Mouse (Mus musculus): ENCODE measurements around the gene Erfe. TPM values are rescaled to one million over a fixed set of nuclear protein-coding genes. Genes with fewer than 3 reads are reported as not detected.

Erfe gene
- polyA plus RNA-seq (2014; fragmentation: Nextera tagmentation; extraction: Ambion mirVana): 0.91 and 2.0 TPM in 2 replicates

GRCm38 (mm10) chr1:91366215-91367108 lies at the start of gene Erfe:
Gene Erfe, plus strand, starts transcription at chr1:91366430.
- H3K9me3 ChIP-seq (ENCODE audit: control insufficient read depth, low read length): no peaks in the 10 kb centered on the region; the same call in 1 of the 2 replicates
- peaks cover 3% of the 10 kb centered on the region; the same call in 1 of the 2 replicates for H3K4me1 ChIP-seq (replicated peaks; ENCODE audit: control insufficient read depth, insufficient read depth, low read length)
- H3K27ac ChIP-seq (ENCODE audit: low read depth, low read length): no peak within 1 kb of the TSS
- peak within 1 kb of the TSS; percentile 42 for H3K4me3 ChIP-seq (ENCODE audit: low read depth, low read length)
- peak; percentile 88 for DNase-seq (ENCODE audit: low spot score)
- no peaks in the 10 kb centered on the region; the same call in 1 of the 2 replicates for H3K36me3 ChIP-seq (ENCODE audit: control insufficient read depth, insufficient read depth, low read length)
- H3K27me3 ChIP-seq (ENCODE audit: control insufficient read depth, insufficient read depth, low read length): peaks cover 9% of the 10 kb centered on the region
- WGBS: under 1% methylated on average over 58 of the region's 68 CpGs
- peak within 1 kb of the TSS; percentile 76 for H3K4me2 ChIP-seq (ENCODE audit: low read depth, low read length, severe bottlenecking)
- peak within 1 kb of the TSS; percentile 61 for H3K9ac ChIP-seq (ENCODE audit: low read length)
- ATAC-seq (replicated peaks; ENCODE audit: low FRiP score): peak; percentile 60

- Histone ChIP-seq H3K4me1 (replicated peaks; ENCODE audit: control insufficient read depth, insufficient read depth, low read length) (peaks cover 5% of the 10 kb centered on the region; the same call in 1 of the 2 replicates), H3K27ac (ENCODE audit: low read depth, low read length) (no peak overlapping the region), H3K4me2 (ENCODE audit: low read depth, low read length, severe bottlenecking) (no peak overlapping the region), H3K36me3 (ENCODE audit: control insufficient read depth, insufficient read depth, low read length) (no peaks in the 10 kb centered on the region), H3K27me3 (ENCODE audit: control insufficient read depth, insufficient read depth, low read length) (no peaks in the 10 kb centered on the region), H3K4me3 (ENCODE audit: low read depth, low read length) (no peak overlapping the region), H3K9me3 (ENCODE audit: control insufficient read depth, low read length) (no peaks in the 10 kb centered on the region), H3K9ac (ENCODE audit: low read length) (no peak overlapping the region)
- 91% methylated on average over 6 of the region's 6 CpGs for WGBS
- no peak for DNase-seq (ENCODE audit: low spot score)
- ATAC-seq (replicated peaks; ENCODE audit: low FRiP score): no peak
Observed at GRCm38 (mm10) chr1:91317656-91318055, 48.6 kb upstream of the Erfe start.

DNA sequence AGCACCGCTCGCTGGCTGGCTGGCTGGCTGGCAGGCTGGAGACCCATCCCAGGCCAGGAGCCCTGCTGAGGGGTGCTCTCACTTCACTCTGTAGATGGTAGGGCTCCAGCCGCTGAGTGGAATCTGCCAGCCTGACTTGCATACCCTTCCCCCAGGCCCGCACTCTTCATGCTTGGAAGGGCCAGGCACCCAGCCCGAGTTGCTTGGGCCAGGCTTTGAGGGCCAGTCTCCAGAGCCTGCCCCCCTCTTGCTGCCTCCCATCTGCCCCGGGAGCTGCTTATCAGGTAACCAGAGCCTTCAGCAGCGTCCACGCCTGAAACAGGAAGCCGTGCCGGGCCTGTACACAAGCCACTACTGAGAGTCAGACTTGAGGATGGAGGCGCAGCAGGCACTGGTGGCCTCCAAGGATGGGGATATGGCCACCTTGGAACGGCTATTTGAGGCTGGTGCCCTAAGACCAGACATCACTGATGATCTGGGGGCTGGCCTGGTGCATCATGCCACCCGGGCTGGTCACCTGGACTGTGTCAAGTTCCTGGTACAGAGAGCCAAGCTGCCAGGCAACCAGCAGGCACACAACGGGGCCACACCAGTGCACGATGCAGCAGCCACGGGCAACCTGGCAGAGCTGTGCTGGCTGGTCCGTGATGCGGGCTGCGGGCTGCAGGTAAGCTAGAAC lies 44.3 kb upstream of the Erfe start, which contains the start of gene Espnl:
Gene Espnl (plus strand): TSS at position 316 of the 679 bp plus-strand sequence.
- WGBS: 83% methylated on average over 19 of the region's 19 CpGs
- Histone ChIP-seq H3K27me3 (ENCODE audit: control insufficient read depth, insufficient read depth, low read length) (no peaks in the 10 kb centered on the region), H3K4me3 (ENCODE audit: low read depth, low read length) (no peak within 1 kb of the TSS), H3K9ac (ENCODE audit: low read length) (no peak within 1 kb of the TSS), H3K27ac (ENCODE audit: low read depth, low read length) (no peak within 1 kb of the TSS), H3K4me1 (replicated peaks; ENCODE audit: control insufficient read depth, insufficient read depth, low read length) (no peaks in the 10 kb centered on the region), H3K36me3 (ENCODE audit: control insufficient read depth, insufficient read depth, low read length) (no peaks in the 10 kb centered on the region), H3K9me3 (ENCODE audit: control insufficient read depth, low read length) (no peaks in the 10 kb centered on the region), H3K4me2 (ENCODE audit: low read depth, low read length, severe bottlenecking) (no peak within 1 kb of the TSS)
- no peak for ATAC-seq (replicated peaks; ENCODE audit: low FRiP score)
- no peak for DNase-seq (ENCODE audit: low spot score)

DNA sequence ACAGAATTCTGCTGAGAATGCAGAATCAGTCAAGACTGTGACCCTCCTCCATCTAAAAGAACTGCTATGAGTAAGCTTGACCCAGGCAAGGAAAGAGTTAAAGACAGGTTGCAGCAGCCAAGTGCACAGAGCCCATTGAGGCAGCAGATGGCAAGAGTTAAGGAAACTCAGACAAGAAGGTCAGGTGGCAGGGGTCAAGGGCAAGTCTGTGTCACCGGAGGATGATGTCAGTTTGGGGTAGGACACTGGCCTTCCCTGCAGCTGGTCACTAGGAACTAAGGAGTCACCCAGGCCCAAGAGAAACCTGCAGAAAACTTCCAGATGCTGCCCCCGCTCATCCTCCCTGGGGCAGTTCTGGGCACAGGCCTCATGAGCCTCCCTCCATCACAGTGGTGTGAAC lies 41.6 kb upstream of the Erfe start:
- H3K27ac ChIP-seq (ENCODE audit: low read depth, low read length): no peak overlapping the region
- WGBS: 79% methylated on average over 2 of the region's 2 CpGs
- H3K9ac ChIP-seq (ENCODE audit: low read length): no peak overlapping the region
- H3K4me3 ChIP-seq (ENCODE audit: low read depth, low read length): no peak overlapping the region
- no peaks in the 10 kb centered on the region for H3K36me3 ChIP-seq (ENCODE audit: control insufficient read depth, insufficient read depth, low read length)
- DNase-seq (ENCODE audit: low spot score) (no peak), ATAC-seq (replicated peaks; ENCODE audit: low FRiP score) (no peak)
- H3K4me1 ChIP-seq (replicated peaks; ENCODE audit: control insufficient read depth, insufficient read depth, low read length): no peaks in the 10 kb centered on the region
- H3K4me2 ChIP-seq (ENCODE audit: low read depth, low read length, severe bottlenecking): no peak overlapping the region
- no peaks in the 10 kb centered on the region for H3K9me3 ChIP-seq (ENCODE audit: control insufficient read depth, low read length)
- H3K27me3 ChIP-seq (ENCODE audit: control insufficient read depth, insufficient read depth, low read length): no peaks in the 10 kb centered on the region

DNA sequence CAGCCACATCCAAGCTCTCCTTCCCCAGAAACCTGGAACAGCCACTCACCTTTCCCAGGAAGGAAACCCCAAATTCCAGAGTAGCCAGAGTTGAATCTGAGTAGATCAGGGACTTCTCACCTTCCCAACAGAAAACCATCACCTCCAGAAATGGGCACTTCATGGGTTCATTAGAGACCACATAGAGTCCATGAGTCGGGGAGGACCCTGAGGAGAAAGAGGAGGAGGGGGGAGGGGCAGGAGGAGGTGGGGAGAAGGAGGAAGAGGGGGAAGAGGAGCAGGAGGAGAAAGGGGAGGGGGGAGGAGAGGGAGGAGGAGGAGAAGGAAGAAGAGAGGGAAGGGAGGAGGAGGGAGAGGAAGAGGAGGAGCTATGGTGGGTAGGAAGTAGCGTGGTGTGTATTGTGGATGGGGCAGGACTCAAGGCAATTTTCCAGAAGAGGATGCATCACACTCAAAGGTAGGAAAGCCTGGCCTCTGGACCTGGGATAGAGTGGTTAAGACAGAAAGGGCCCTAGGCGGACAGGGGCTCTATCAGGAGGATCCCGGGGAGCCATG lies 40.7 kb upstream of the Erfe start:
- no peak overlapping the region for H3K4me3 ChIP-seq (ENCODE audit: low read depth, low read length)
- H3K36me3 ChIP-seq (ENCODE audit: control insufficient read depth, insufficient read depth, low read length): no peaks in the 10 kb centered on the region
- 85% methylated on average over 4 of the region's 4 CpGs for WGBS
- H3K4me1 ChIP-seq (replicated peaks; ENCODE audit: control insufficient read depth, insufficient read depth, low read length): no peaks in the 10 kb centered on the region
- H3K9me3 ChIP-seq (ENCODE audit: control insufficient read depth, low read length): no peaks in the 10 kb centered on the region
- H3K4me2 ChIP-seq (ENCODE audit: low read depth, low read length, severe bottlenecking): no peak overlapping the region
- no peaks in the 10 kb centered on the region for H3K27me3 ChIP-seq (ENCODE audit: control insufficient read depth, insufficient read depth, low read length)
- H3K9ac ChIP-seq (ENCODE audit: low read length): no peak overlapping the region
- H3K27ac ChIP-seq (ENCODE audit: low read depth, low read length): no peak overlapping the region
- ATAC-seq (replicated peaks; ENCODE audit: low FRiP score) (no peak), DNase-seq (ENCODE audit: low spot score) (no peak)

GRCm38 (mm10) chr1:91332102-91332501 lies 34.1 kb upstream of the Erfe start:
- DNase-seq (ENCODE audit: low spot score) (no peak), ATAC-seq (replicated peaks; ENCODE audit: low FRiP score) (no peak)
- H3K4me3 ChIP-seq (ENCODE audit: low read depth, low read length): no peak overlapping the region
- no peaks in the 10 kb centered on the region for H3K27me3 ChIP-seq (ENCODE audit: control insufficient read depth, insufficient read depth, low read length)
- WGBS: 58% methylated on average over 4 of the region's 4 CpGs
- no peak overlapping the region for H3K4me2 ChIP-seq (ENCODE audit: low read depth, low read length, severe bottlenecking)
- H3K36me3 ChIP-seq (ENCODE audit: control insufficient read depth, insufficient read depth, low read length): no peaks in the 10 kb centered on the region
- no peaks in the 10 kb centered on the region for H3K9me3 ChIP-seq (ENCODE audit: control insufficient read depth, low read length)
- H3K4me1 ChIP-seq (replicated peaks; ENCODE audit: control insufficient read depth, insufficient read depth, low read length): no peaks in the 10 kb centered on the region
- no peak overlapping the region for H3K27ac ChIP-seq (ENCODE audit: low read depth, low read length)
- no peak overlapping the region for H3K9ac ChIP-seq (ENCODE audit: low read length)

DNA sequence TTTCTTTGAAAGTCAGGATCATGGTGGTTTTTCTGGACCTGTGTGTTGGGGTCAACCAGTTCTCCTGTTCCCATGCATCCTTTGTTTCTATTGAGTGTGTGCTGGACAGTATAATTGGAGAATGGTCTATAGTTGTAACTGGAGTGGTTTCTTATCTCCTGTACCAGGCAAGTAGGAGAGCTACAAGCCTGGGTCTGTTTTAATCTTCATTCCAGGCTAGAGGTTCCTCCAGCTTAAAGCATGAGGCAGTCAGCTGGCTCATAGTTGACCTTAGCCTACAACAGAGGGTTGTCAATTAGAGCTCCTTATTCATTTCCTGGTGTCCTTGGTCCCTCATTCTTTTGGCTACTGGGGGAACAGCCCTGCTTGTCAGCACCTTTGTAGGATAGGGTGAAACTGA lies 32.6 kb upstream of the Erfe start:
- no peaks in the 10 kb centered on the region for H3K27me3 ChIP-seq (ENCODE audit: control insufficient read depth, insufficient read depth, low read length)
- H3K9me3 ChIP-seq (ENCODE audit: control insufficient read depth, low read length): no peaks in the 10 kb centered on the region
- H3K4me3 ChIP-seq (ENCODE audit: low read depth, low read length): no peak overlapping the region
- H3K9ac ChIP-seq (ENCODE audit: low read length): no peak overlapping the region
- H3K27ac ChIP-seq (ENCODE audit: low read depth, low read length): no peak overlapping the region
- H3K4me1 ChIP-seq (replicated peaks; ENCODE audit: control insufficient read depth, insufficient read depth, low read length): no peaks in the 10 kb centered on the region
- no peak for DNase-seq (ENCODE audit: low spot score)
- no peak for ATAC-seq (replicated peaks; ENCODE audit: low FRiP score)
- no peak overlapping the region for H3K4me2 ChIP-seq (ENCODE audit: low read depth, low read length, severe bottlenecking)
- no peaks in the 10 kb centered on the region for H3K36me3 ChIP-seq (ENCODE audit: control insufficient read depth, insufficient read depth, low read length)

- DNase-seq (ENCODE audit: low spot score): no peak
- no peak overlapping the region for H3K4me3 ChIP-seq (ENCODE audit: low read depth, low read length)
- no peaks in the 10 kb centered on the region for H3K4me1 ChIP-seq (replicated peaks; ENCODE audit: control insufficient read depth, insufficient read depth, low read length)
- WGBS: 90% methylated on average over 7 of the region's 7 CpGs
- no peak for ATAC-seq (replicated peaks; ENCODE audit: low FRiP score)
- no peak overlapping the region for H3K9ac ChIP-seq (ENCODE audit: low read length)
- H3K36me3 ChIP-seq (ENCODE audit: control insufficient read depth, insufficient read depth, low read length): no peaks in the 10 kb centered on the region
- H3K9me3 ChIP-seq (ENCODE audit: control insufficient read depth, low read length): no peaks in the 10 kb centered on the region
- H3K27ac ChIP-seq (ENCODE audit: low read depth, low read length): no peak overlapping the region
- H3K27me3 ChIP-seq (ENCODE audit: control insufficient read depth, insufficient read depth, low read length): no peaks in the 10 kb centered on the region
- H3K4me2 ChIP-seq (ENCODE audit: low read depth, low read length, severe bottlenecking): no peak overlapping the region
Observed at GRCm38 (mm10) chr1:91337355-91337754, 28.9 kb upstream of the Erfe start.

All from forebrain, embryonic 11.5 days (tissue).